Mouse (Mus musculus): ENCODE results near the gene Rnf24. TPM values are rescaled to one million over a fixed set of nuclear protein-coding genes. Genes with fewer than 3 reads are reported as not detected.

The Rnf24 gene
- 23.1 and 23.6 TPM in 2 replicates for polyA plus RNA-seq (2015; fragmentation: Nextera tagmentation; extraction: Ambion mirVana)

GRCm38 (mm10) chr2:131352747-131353563 is at the start of gene Rnf24:
Rnf24 (minus strand) TSS chr2:131352892.
- H3K4me2 ChIP-seq (replicated peaks) = peak within 1 kb of the TSS; percentile 71
- peaks cover 22% of the 10 kb centered on the region for H3K4me1 ChIP-seq (replicated peaks)
- peak within 1 kb of the TSS; percentile 93 for H3K4me3 ChIP-seq (replicated peaks)
- no peaks in the 10 kb centered on the region for H3K9me3 ChIP-seq
- H3K27ac ChIP-seq = peak within 1 kb of the TSS; percentile 99
- under 1% methylated on average over 52 of the region's 54 CpGs for WGBS
- H3K36me3 ChIP-seq = no peaks in the 10 kb centered on the region
- H3K9ac ChIP-seq (replicated peaks) = peak within 1 kb of the TSS; percentile 99
- H3K27me3 ChIP-seq = 0 out of 2 replicates have a peak, but pooled peaks cover 5% of the 10 kb centered on the region
- ATAC-seq = peak; percentile 95

GRCm38 (mm10) chr2:131401794-131402495 is 49.3 kb upstream of the Rnf24 start:
- 70% methylated on average over 8 of the region's 8 CpGs for WGBS
- Histone ChIP-seq H3K4me2 (replicated peaks) (no peak overlapping the region), H3K27me3 (no peaks in the 10 kb centered on the region), H3K4me3 (replicated peaks) (no peak overlapping the region), H3K4me1 (replicated peaks) (no peaks in the 10 kb centered on the region), H3K9ac (replicated peaks) (no peak overlapping the region), H3K36me3 (no peaks in the 10 kb centered on the region), H3K27ac (no peak overlapping the region), H3K9me3 (no peaks in the 10 kb centered on the region)
- ATAC-seq = no peak

- no peaks in the 10 kb centered on the region for H3K9me3 ChIP-seq
- no peak overlapping the region for H3K9ac ChIP-seq (replicated peaks)
Measured at GRCm38 (mm10) chr2:131400846-131401245, 48.2 kb upstream of the Rnf24 start.

GRCm38 (mm10) chr2:131397323-131397848 is 44.7 kb upstream of the Rnf24 start:
- Histone ChIP-seq H3K36me3 (no peaks in the 10 kb centered on the region), H3K4me1 (replicated peaks) (no peaks in the 10 kb centered on the region), H3K9me3 (no peaks in the 10 kb centered on the region), H3K9ac (replicated peaks) (no peak overlapping the region), H3K27ac (no peak overlapping the region), H3K4me3 (replicated peaks) (no peak overlapping the region), H3K4me2 (replicated peaks) (no peak overlapping the region), H3K27me3 (no peaks in the 10 kb centered on the region)
- no peak for ATAC-seq
- WGBS = 93% methylated on average over 5 of the region's 5 CpGs

More at GRCm38 (mm10) chr2:131400846-131401245, 48.2 kb upstream of the Rnf24 start:
- 81% methylated on average over 2 of the region's 2 CpGs for WGBS
- H3K27ac ChIP-seq = no peak overlapping the region
- H3K4me1 ChIP-seq (replicated peaks) = no peaks in the 10 kb centered on the region
- H3K4me3 ChIP-seq (replicated peaks) = no peak overlapping the region
- ATAC-seq = no peak
- H3K4me2 ChIP-seq (replicated peaks) = no peak overlapping the region
- H3K36me3 ChIP-seq = no peaks in the 10 kb centered on the region
- H3K27me3 ChIP-seq = no peaks in the 10 kb centered on the region

GRCm38 (mm10) chr2:131386350-131386962 is 33.8 kb upstream of the Rnf24 start:
- Histone ChIP-seq H3K4me2 (replicated peaks) (no peak overlapping the region), H3K9me3 (no peaks in the 10 kb centered on the region), H3K27me3 (no peaks in the 10 kb centered on the region), H3K4me1 (replicated peaks) (no peaks in the 10 kb centered on the region), H3K9ac (replicated peaks) (no peak overlapping the region), H3K36me3 (no peaks in the 10 kb centered on the region), H3K27ac (no peak overlapping the region), H3K4me3 (replicated peaks) (no peak overlapping the region)
- ATAC-seq = no peak
- WGBS = 87% methylated on average over 10 of the region's 10 CpGs

- Histone ChIP-seq H3K4me3 (replicated peaks) (no peak overlapping the region), H3K27ac (no peak overlapping the region), H3K4me1 (replicated peaks) (no peaks in the 10 kb centered on the region), H3K36me3 (no peaks in the 10 kb centered on the region), H3K4me2 (replicated peaks) (no peak overlapping the region), H3K9me3 (no peaks in the 10 kb centered on the region), H3K27me3 (no peaks in the 10 kb centered on the region), H3K9ac (replicated peaks) (no peak overlapping the region)
- 90% methylated on average over 4 of the region's 4 CpGs for WGBS
- ATAC-seq = no peak
Measured at GRCm38 (mm10) chr2:131385176-131385575, 32.5 kb upstream of the Rnf24 start.

GRCm38 (mm10) chr2:131379541-131379940 is 26.8 kb upstream of the Rnf24 start:
- H3K27me3 ChIP-seq = no peaks in the 10 kb centered on the region
- no peak for ATAC-seq
- H3K9ac ChIP-seq (replicated peaks) = no peak overlapping the region
- H3K9me3 ChIP-seq = no peaks in the 10 kb centered on the region
- H3K4me1 ChIP-seq (replicated peaks) = no peaks in the 10 kb centered on the region
- WGBS = 84% methylated on average over 3 of the region's 3 CpGs
- no peak overlapping the region for H3K4me3 ChIP-seq (replicated peaks)
- H3K36me3 ChIP-seq = no peaks in the 10 kb centered on the region
- no peak overlapping the region for H3K27ac ChIP-seq
- no peak overlapping the region for H3K4me2 ChIP-seq (replicated peaks)

GRCm38 (mm10) chr2:131378872-131379271 is 26.2 kb upstream of the Rnf24 start:
- Histone ChIP-seq H3K4me3 (replicated peaks) (no peak overlapping the region), H3K4me1 (replicated peaks) (no peaks in the 10 kb centered on the region), H3K36me3 (no peaks in the 10 kb centered on the region), H3K27me3 (no peaks in the 10 kb centered on the region), H3K9ac (replicated peaks) (no peak overlapping the region), H3K27ac (no peak overlapping the region), H3K9me3 (no peaks in the 10 kb centered on the region), H3K4me2 (replicated peaks) (no peak overlapping the region)
- ATAC-seq = no peak
- WGBS = 93% methylated on average over 5 of the region's 5 CpGs

GRCm38 (mm10) chr2:131377055-131377454 is 24.4 kb upstream of the Rnf24 start:
- Histone ChIP-seq H3K36me3 (no peaks in the 10 kb centered on the region), H3K4me2 (replicated peaks) (no peak overlapping the region), H3K4me3 (replicated peaks) (no peak overlapping the region), H3K9me3 (no peaks in the 10 kb centered on the region), H3K27me3 (no peaks in the 10 kb centered on the region), H3K27ac (no peak overlapping the region), H3K4me1 (replicated peaks) (no peaks in the 10 kb centered on the region), H3K9ac (replicated peaks) (no peak overlapping the region)
- no peak for ATAC-seq
- 76% methylated on average over 6 of the region's 6 CpGs for WGBS

GRCm38 (mm10) chr2:131373656-131374055 is 21.0 kb upstream of the Rnf24 start:
- Histone ChIP-seq H3K9ac (replicated peaks) (no peak overlapping the region), H3K9me3 (no peaks in the 10 kb centered on the region), H3K4me2 (replicated peaks) (no peak overlapping the region), H3K36me3 (no peaks in the 10 kb centered on the region), H3K4me1 (replicated peaks) (no peaks in the 10 kb centered on the region), H3K4me3 (replicated peaks) (no peak overlapping the region), H3K27ac (no peak overlapping the region), H3K27me3 (no peaks in the 10 kb centered on the region)
- WGBS = 84% methylated on average over 6 of the region's 6 CpGs
- ATAC-seq = no peak

- Histone ChIP-seq H3K9ac (replicated peaks) (no peak overlapping the region), H3K27me3 (no peaks in the 10 kb centered on the region), H3K36me3 (no peaks in the 10 kb centered on the region), H3K4me1 (replicated peaks) (no peaks in the 10 kb centered on the region), H3K27ac (no peak overlapping the region), H3K9me3 (no peaks in the 10 kb centered on the region), H3K4me2 (replicated peaks) (no peak overlapping the region), H3K4me3 (replicated peaks) (no peak overlapping the region)
- ATAC-seq = no peak
- 81% methylated on average over 7 of the region's 7 CpGs for WGBS
Measured at GRCm38 (mm10) chr2:131372276-131372877, 19.7 kb upstream of the Rnf24 start.
